Mouse (Mus musculus): Measurements from ENCODE around the gene Gm14147. TPM values are rescaled to one million over a fixed set of nuclear protein-coding genes. Genes with fewer than 3 reads are reported as not detected.
"Not testable (repeated sequence)": the region's sequence is repeated elsewhere in the genome, so short reads cannot be mapped to it uniquely, and the experiment has no call there.

The Gm14147 gene
- polyA plus RNA-seq (2014; fragmentation: Nextera tagmentation; extraction: Ambion mirVana) = not detected in 2 replicates

DNA sequence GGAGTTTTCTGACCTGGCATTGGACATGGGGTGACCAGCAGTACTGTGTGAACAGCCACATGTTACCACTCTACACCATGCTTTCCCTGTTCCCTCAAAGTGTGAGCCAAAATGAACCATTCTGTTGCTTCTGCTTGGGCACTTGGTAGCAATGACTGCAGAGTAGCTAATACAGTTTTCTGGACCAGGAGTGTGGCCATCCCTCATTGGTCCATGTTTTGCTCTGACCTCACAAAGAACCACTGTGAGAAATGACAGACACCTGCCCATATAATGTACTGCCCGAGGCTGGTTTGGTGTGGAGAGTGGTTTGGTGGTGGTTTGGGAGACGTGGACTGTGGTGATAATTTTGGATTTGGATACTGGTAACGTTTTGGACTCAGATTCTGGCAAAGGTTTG, at the start of gene Gm14147:
Gene Gm14147, plus strand, starts transcription at position 301 of the 400 bp plus-strand sequence.
- H3K4me3 ChIP-seq (ENCODE audit: low read depth, low read length); H3K4me2 ChIP-seq (ENCODE audit: low read depth, low read length); H3K4me1 ChIP-seq (ENCODE audit: control insufficient read depth, insufficient read depth, low read length); H3K27me3 ChIP-seq (ENCODE audit: control insufficient read depth, insufficient read depth, low read length); DNase-seq (ENCODE audit: low spot score); H3K36me3 ChIP-seq (replicated peaks; ENCODE audit: control insufficient read depth, insufficient read depth, low read depth, low read length); H3K27ac ChIP-seq (replicated peaks; ENCODE audit: low read depth, low read length); ATAC-seq (replicated peaks; ENCODE audit: insufficient number of reproducible peaks, low FRiP score, low TSS enrichment, low read depth); H3K9me3 ChIP-seq (replicated peaks; ENCODE audit: control insufficient read depth, low read length); H3K9ac ChIP-seq (replicated peaks; ENCODE audit: low read length): not testable (repeated sequence)
- WGBS = no CpG with 5 or more reads among the region's 3 CpGs

DNA sequence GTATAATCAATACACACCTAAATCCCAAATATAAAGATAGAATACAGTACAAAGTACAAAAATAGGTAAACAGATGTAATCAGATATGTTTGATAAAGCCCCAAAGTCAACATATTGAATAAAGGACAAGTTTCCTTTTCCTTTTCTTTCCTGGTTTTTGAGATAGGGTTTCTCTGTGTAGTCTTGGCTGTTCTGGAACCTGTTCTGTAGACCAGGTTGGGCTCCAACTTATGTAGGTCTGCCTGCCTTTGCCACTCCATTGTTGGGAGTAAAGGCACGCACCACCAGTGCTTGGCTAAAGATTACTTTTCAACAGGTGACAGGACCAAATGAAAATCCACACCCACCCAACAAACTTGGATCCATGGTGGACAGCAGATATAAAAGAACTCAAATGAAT, 41.4 kb upstream of the Gm14147 start:
- H3K36me3 ChIP-seq (replicated peaks; ENCODE audit: control insufficient read depth, insufficient read depth, low read depth, low read length) = no peaks in the 10 kb centered on the region
- H3K4me3 ChIP-seq (ENCODE audit: low read depth, low read length) = no peak overlapping the region
- no peak overlapping the region for H3K9ac ChIP-seq (replicated peaks; ENCODE audit: low read length)
- no peak overlapping the region for H3K27ac ChIP-seq (replicated peaks; ENCODE audit: low read depth, low read length)
- no peak overlapping the region for H3K4me2 ChIP-seq (ENCODE audit: low read depth, low read length)
- WGBS = 86% methylated on average over 1 of the region's 1 CpGs
- no peaks in the 10 kb centered on the region for H3K4me1 ChIP-seq (ENCODE audit: control insufficient read depth, insufficient read depth, low read length)
- DNase-seq (ENCODE audit: low spot score) = no peak
- H3K9me3 ChIP-seq (replicated peaks; ENCODE audit: control insufficient read depth, low read length) = no peaks in the 10 kb centered on the region
- no peak for ATAC-seq (replicated peaks; ENCODE audit: insufficient number of reproducible peaks, low FRiP score, low TSS enrichment, low read depth)
- no peaks in the 10 kb centered on the region for H3K27me3 ChIP-seq (ENCODE audit: control insufficient read depth, insufficient read depth, low read length)

GRCm38 (mm10) chr2:151092250-151092649, 5.8 kb upstream of the Gm14147 start, which contains the start of gene Gm14151:
Gm14151 (minus strand) TSS chr2:151092350.
- H3K4me1 ChIP-seq (ENCODE audit: control insufficient read depth, insufficient read depth, low read length); DNase-seq (ENCODE audit: low spot score); ATAC-seq (replicated peaks; ENCODE audit: insufficient number of reproducible peaks, low FRiP score, low TSS enrichment, low read depth); H3K9me3 ChIP-seq (replicated peaks; ENCODE audit: control insufficient read depth, low read length); H3K4me2 ChIP-seq (ENCODE audit: low read depth, low read length); H3K36me3 ChIP-seq (replicated peaks; ENCODE audit: control insufficient read depth, insufficient read depth, low read depth, low read length); H3K4me3 ChIP-seq (ENCODE audit: low read depth, low read length); H3K27me3 ChIP-seq (ENCODE audit: control insufficient read depth, insufficient read depth, low read length); H3K27ac ChIP-seq (replicated peaks; ENCODE audit: low read depth, low read length); H3K9ac ChIP-seq (replicated peaks; ENCODE audit: low read length): not testable (repeated sequence)
- WGBS = no CpG with 5 or more reads among the region's 3 CpGs

Other genes starting within 250 kb of the Gm14147 start
- 54.3 and 54.9 TPM in 2 replicates for gene Abhd12, start 193.5 kb upstream of the Gm14147 start, polyA plus RNA-seq (2014; fragmentation: Nextera tagmentation; extraction: Ambion mirVana)
- gene Gins1, start 192.8 kb upstream of the Gm14147 start, polyA plus RNA-seq (2014; fragmentation: Nextera tagmentation; extraction: Ambion mirVana) = 84.5 and 87.7 TPM in 2 replicates
- gene Ninl, start 58.9 kb upstream of the Gm14147 start, polyA plus RNA-seq (2014; fragmentation: Nextera tagmentation; extraction: Ambion mirVana) = 9.0 and 14.0 TPM in 2 replicates
- gene Nanp, start 58.8 kb upstream of the Gm14147 start, polyA plus RNA-seq (2014; fragmentation: Nextera tagmentation; extraction: Ambion mirVana) = 54.3 and 62.0 TPM in 2 replicates
- gene Gm14151, start 5.9 kb upstream of the Gm14147 start, polyA plus RNA-seq (2014; fragmentation: Nextera tagmentation; extraction: Ambion mirVana) = not detected in 2 replicates